Mouse (Mus musculus) forebrain, embryonic 11.5 days (tissue): ENCODE results near the gene Hist1h4k. TPM values are rescaled to one million over a fixed set of nuclear protein-coding genes. Genes with fewer than 3 reads are reported as not detected.
A peak's percentile ranks its signal among the peaks of the same experiment; 100 is the strongest.
"Not testable (repeated sequence)": the region's sequence is repeated elsewhere in the genome, so short reads cannot be mapped to it uniquely, and the experiment has no call there.

Experiments used
- ATAC-seq: fragments of 200-750 bp; cut with Nextera tagmentation; replicated peaks from 2 replicates; pipeline ENCODE4 v1.8.0; 2017; ENCODE audit warnings: moderate TSS enrichment; ENCODE audit not compliant: low FRiP score
- DNase-seq: peaks from one replicate; pipeline ENCODE4 v3.0.0-alpha.2; 2017; ENCODE audit warnings: low spot score
- H3K27ac ChIP-seq: fragments of 300-500 bp; sonication (generic); 2 replicates; pipeline ENCODE4 v1.5.1; 2014; ENCODE audit warnings: low read depth, low read length
- H3K27me3 ChIP-seq: fragments of 300-500 bp; sonication (generic); 2 replicates; pipeline ENCODE4 v1.6.1; 2014; ENCODE audit warnings: mild to moderate bottlenecking, low read length, mixed read lengths; ENCODE audit not compliant: control insufficient read depth, insufficient read depth
- H3K36me3 ChIP-seq: fragments of 300-500 bp; sonication (generic); 2 replicates; pipeline ENCODE4 v1.6.1; 2014; ENCODE audit warnings: mild to moderate bottlenecking, low read length, moderate library complexity, mixed read lengths; ENCODE audit not compliant: control insufficient read depth, insufficient read depth
- H3K4me1 ChIP-seq: fragments of 300-500 bp; sonication (generic); replicated peaks from 2 replicates; pipeline ENCODE4 v1.6.1; 2014; ENCODE audit warnings: low read length, mixed read lengths; ENCODE audit not compliant: control insufficient read depth, insufficient read depth
- H3K4me2 ChIP-seq: fragments of 300-500 bp; sonication (generic); 2 replicates; pipeline ENCODE4 v1.6.1; 2014; ENCODE audit warnings: low read depth, mild to moderate bottlenecking, low read length, moderate library complexity, mixed read lengths; ENCODE audit not compliant: severe bottlenecking
- H3K4me3 ChIP-seq: fragments of 300-500 bp; sonication (generic); 2 replicates; pipeline ENCODE4 v1.5.1; 2014; ENCODE audit warnings: low read depth, low read length
- H3K9ac ChIP-seq: fragments of 300-500 bp; sonication (generic); 2 replicates; pipeline ENCODE4 v1.6.1; 2014; ENCODE audit warnings: low read length
- H3K9me3 ChIP-seq: fragments of 300-500 bp; sonication (generic); 2 replicates; pipeline ENCODE4 v1.6.1; 2016; ENCODE audit warnings: low read length, mixed read lengths; ENCODE audit not compliant: control insufficient read depth
- WGBS: fragments of 180-500 bp; shearing (Covaris S2); extraction: QIAGEN DNeasy Blood & Tissue Kit; methylation state at CpG from one replicate; pipeline ENCODE4 v1.1.7; 2014; 5-methylcytosine and 5-hydroxymethylcytosine counted together
- polyA plus RNA-seq: library from polyadenylated mRNA; unstranded; fragments of >200 nt; fragmentation: Nextera tagmentation; extraction: Ambion mirVana; gene quantifications from 2 replicates; pipeline ENCODE4 v1.2.1, GENCODE M21; 2014

The Hist1h4k gene
- polyA plus RNA-seq, 1 experiment from 2014 or later: 4.4 TPM

DNA sequence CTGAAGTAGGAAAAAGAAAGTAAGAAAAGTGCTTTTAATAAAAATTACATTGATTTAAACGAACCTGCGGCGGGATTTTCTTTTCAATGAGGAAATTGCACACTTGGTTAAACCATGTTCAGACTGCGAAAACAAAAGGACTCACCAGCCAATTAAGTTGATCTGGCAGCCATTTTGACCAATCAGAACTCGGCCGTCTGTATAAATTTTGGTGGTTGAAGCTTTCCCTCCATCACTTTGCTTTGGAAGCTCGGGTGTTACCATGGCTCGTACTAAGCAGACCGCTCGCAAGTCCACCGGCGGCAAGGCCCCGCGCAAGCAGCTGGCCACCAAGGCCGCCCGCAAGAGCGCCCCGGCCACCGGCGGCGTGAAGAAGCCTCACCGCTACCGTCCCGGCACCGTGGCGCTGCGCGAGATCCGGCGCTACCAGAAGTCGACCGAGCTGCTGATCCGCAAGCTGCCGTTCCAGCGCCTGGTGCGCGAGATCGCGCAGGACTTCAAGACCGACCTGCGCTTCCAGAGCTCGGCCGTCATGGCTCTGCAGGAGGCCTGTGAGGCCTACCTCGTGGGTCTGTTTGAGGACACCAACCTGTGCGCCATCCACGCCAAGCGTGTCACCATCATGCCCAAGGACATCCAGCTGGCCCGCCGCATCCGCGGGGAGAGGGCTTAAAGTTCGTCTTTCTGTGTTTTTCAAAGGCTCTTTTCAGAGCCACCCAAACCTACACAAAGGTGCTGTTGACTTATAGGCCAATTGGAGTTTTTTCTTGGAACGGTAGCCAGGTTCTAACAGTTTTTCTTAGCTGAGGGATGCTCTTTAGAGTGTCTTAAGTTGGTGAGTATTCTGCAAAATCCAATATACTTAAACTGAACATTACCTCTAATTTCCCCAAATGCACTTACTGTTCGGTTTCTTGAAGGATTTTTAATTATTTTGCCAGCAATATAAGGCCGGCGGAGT is 32.6 kb downstream of the Hist1h4k start, which contains the start of gene Hist1h3h:
Gene Hist1h3h (plus strand): TSS at position 263 of the 961 bp plus-strand sequence.
- under 1% methylated on average over 25 of the region's 56 CpGs for WGBS
- H3K4me1 ChIP-seq, H3K36me3 ChIP-seq, H3K9me3 ChIP-seq, H3K27me3 ChIP-seq: not testable (repeated sequence)
- peak within 1 kb of the TSS; percentile 84 for H3K4me2 ChIP-seq
- H3K4me3 ChIP-seq: peak within 1 kb of the TSS; percentile 46
- peak; percentile 89 for DNase-seq
- peak within 1 kb of the TSS; percentile 79 for H3K9ac ChIP-seq
- peak; percentile 52 for ATAC-seq
- peak within 1 kb of the TSS; percentile 98 for H3K27ac ChIP-seq

DNA sequence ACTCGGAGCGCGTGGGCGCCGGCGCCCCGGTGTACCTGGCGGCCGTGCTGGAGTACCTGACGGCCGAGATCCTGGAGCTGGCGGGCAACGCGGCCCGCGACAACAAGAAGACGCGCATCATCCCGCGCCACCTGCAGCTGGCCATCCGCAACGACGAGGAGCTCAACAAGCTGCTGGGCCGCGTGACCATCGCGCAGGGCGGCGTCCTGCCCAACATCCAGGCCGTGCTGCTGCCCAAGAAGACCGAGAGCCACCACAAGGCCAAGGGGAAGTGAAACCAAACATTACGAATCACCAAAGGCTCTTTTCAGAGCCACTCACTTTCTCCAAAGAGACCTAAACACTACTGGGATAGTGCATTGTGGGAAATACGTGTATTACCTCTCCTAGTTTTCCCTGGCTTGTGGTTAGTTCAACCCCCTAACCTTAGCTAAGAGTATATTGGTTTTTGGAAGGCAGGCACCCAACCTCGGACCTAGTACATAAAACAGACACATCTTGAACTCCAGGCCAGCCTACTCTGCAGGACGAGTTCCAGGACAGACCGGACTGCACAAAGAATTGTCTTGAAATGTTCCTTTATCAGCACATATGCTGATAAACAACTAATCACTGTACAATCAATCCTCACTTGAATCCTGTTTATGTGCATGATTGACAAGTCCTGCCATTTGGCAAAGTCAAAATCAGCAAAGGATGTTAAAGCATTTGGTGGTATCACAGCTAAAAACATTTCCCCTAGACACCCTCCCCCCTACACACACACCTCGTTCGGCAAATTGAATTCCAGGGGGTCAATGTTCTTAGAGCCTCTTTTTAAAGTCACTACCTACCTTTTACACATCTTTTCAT is 33.5 kb downstream of the Hist1h4k start:
- peak overlapping the region; percentile 98 for H3K27ac ChIP-seq
- peak overlapping the region; percentile 44 for H3K4me3 ChIP-seq
- under 1% methylated on average over 9 of the region's 38 CpGs for WGBS
- H3K9me3 ChIP-seq, H3K36me3 ChIP-seq, H3K4me1 ChIP-seq, H3K27me3 ChIP-seq: not testable (repeated sequence)
- H3K4me2 ChIP-seq: peak overlapping the region; percentile 84
- H3K9ac ChIP-seq: peak overlapping the region; percentile 79
- peak; percentile 70 for DNase-seq
- ATAC-seq: peak; percentile 13

DNA sequence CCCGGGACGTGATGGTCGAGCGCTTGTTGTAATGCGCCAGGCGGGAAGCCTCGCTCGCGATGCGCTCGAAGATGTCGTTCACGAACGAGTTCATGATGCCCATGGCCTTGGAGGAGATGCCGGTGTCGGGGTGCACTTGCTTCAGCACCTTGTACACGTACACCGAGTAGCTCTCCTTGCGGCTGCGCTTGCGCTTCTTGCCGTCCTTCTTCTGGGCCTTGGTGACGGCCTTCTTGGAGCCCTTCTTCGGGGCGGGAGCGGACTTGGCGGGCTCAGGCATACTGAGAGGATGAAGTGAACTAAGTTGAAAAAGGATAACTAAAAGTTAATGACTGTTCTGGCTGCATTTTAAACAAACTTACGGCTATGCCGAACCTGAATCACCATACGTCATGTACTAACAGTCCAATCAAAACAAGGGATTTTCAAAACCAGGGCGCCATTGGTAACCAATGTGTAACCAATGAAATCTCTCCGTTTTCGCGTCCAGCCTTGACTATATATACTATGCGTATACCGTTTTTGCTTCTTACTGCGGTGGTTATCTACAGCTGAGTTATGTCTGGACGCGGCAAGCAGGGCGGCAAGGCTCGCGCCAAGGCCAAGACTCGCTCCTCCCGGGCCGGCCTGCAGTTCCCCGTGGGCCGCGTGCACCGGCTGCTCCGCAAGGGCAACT is 34.3 kb downstream of the Hist1h4k start, which contains the start of the genes Hist1h2bl and Hist1h2ai:
Gene Hist1h2bl (minus strand): TSS at position 280 of the 676 bp plus-strand sequence.
Gene Hist1h2ai (plus strand): TSS at position 559 of the 676 bp plus-strand sequence.
- H3K9me3 ChIP-seq, H3K36me3 ChIP-seq, H3K4me1 ChIP-seq, H3K27me3 ChIP-seq: not testable (repeated sequence)
- Histone ChIP-seq H3K4me2 (peak within 1 kb of the TSS; percentile 84), H3K4me3 (peak within 1 kb of the TSS; percentile 44), H3K9ac (peak within 1 kb of the TSS; percentile 79), H3K27ac (peak within 1 kb of the TSS; percentile 98)
- peak; percentile 87 for DNase-seq
- 0% methylated on average over 29 of the region's 50 CpGs for WGBS
- ATAC-seq: peak; percentile 94

DNA sequence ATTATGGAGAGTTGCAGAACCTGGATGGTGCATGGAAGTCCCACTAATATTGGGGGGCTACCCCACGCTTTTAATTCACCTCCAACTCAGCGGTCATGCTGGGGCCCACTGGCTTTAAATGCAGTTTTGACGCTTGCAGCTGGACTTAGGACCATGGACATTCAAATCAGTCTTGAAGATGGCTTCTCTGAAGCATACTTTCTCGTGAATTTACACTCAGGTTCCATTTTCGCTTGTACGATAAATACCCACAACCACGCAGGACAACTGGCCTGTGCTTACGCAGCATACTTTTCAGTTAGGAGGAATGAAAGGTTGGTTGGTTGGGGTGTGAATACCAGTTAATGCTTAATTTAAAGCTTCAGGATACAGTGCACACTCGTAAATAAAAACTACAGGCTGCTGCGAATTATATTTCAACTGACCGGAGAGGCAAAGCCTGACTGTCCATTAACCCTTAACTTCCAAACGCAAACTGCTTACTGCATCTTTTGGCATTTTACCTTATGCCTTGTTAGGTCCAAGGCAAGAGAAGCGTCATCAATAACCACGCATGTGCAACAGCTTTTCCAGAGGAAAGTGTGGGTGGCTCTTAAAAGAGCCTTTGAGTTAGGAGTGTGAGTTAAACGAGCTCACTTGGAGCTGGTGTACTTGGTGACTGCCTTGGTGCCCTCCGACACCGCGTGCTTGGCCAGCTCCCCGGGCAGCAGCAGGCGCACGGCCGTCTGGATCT is 35.0 kb downstream of the Hist1h4k start:
- peak overlapping the region; percentile 63 for H3K4me2 ChIP-seq
- H3K4me3 ChIP-seq: peak overlapping the region; percentile 44
- H3K9ac ChIP-seq: peak overlapping the region; percentile 78
- ATAC-seq (no peak), DNase-seq (peak; percentile 66)
- H3K27me3 ChIP-seq: no peaks in the 10 kb centered on the region
- H3K36me3 ChIP-seq: no peaks in the 10 kb centered on the region
- no peaks in the 10 kb centered on the region; the same call in 1 of the 2 replicates for H3K4me1 ChIP-seq
- WGBS: 2% methylated on average over 21 of the region's 22 CpGs
- H3K27ac ChIP-seq: peak overlapping the region; percentile 98
- H3K9me3 ChIP-seq: no peaks in the 10 kb centered on the region

DNA sequence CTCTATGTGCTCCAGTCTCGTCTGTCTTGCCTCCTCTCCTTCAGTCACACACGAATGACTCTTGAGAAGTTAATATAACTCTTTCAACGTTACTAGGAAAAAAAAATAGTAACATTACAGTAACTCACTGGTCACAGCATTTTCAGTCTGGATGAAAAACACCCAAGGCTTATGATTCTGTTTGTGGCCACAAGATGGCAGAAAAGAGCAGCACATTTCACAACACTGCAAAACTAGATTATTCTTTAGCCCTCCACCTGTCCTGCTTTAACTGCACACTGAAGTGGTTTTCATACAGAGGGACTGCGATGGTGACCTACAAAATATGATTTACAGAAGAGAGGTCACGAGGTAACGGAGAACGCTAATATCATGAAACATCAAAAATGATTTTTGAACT is 35.6 kb downstream of the Hist1h4k start:
- peak overlapping the region; percentile 44 for H3K4me3 ChIP-seq
- H3K27ac ChIP-seq: peak overlapping the region; percentile 98
- H3K9ac ChIP-seq: peak overlapping the region; percentile 78
- peak overlapping the region; percentile 63 for H3K4me2 ChIP-seq
- 1% methylated on average over 7 of the region's 7 CpGs for WGBS
- H3K9me3 ChIP-seq: no peaks in the 10 kb centered on the region
- ATAC-seq (no peak), DNase-seq (peak; percentile 63)
- no peaks in the 10 kb centered on the region; the same call in 1 of the 2 replicates for H3K4me1 ChIP-seq
- H3K36me3 ChIP-seq: no peaks in the 10 kb centered on the region
- no peaks in the 10 kb centered on the region for H3K27me3 ChIP-seq

DNA sequence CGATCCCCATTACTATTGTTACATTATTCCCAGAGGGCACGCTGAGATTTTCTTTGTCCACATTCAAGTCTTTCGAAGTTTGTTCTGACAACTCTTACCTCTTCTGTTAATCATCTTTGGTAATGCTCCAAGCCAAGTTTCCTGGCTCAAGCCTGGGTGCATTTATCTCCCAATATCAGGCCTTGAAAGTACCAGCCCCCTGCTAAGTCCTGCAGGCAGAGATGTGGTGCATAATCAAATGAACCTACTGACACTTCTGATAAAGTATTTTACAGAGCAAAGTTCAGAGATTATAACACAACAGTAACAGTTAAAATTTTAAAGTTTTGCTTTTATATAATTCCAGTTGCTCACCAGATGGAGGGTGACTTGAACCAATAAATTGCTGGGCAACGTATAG is 38.6 kb downstream of the Hist1h4k start:
- peak overlapping the region; percentile 64; the same call in 1 of the 2 replicates for H3K4me2 ChIP-seq
- WGBS: 32% methylated on average over 4 of the region's 4 CpGs
- no peaks in the 10 kb centered on the region; the same call in 1 of the 2 replicates for H3K4me1 ChIP-seq
- no peaks in the 10 kb centered on the region for H3K36me3 ChIP-seq
- DNase-seq (no peak), ATAC-seq (no peak)
- peak overlapping the region; percentile 58 for H3K9ac ChIP-seq
- no peaks in the 10 kb centered on the region for H3K9me3 ChIP-seq
- H3K27me3 ChIP-seq: no peaks in the 10 kb centered on the region
- peak overlapping the region; percentile 44; the same call in 1 of the 2 replicates for H3K4me3 ChIP-seq
- no peak overlapping the region for H3K27ac ChIP-seq

DNA sequence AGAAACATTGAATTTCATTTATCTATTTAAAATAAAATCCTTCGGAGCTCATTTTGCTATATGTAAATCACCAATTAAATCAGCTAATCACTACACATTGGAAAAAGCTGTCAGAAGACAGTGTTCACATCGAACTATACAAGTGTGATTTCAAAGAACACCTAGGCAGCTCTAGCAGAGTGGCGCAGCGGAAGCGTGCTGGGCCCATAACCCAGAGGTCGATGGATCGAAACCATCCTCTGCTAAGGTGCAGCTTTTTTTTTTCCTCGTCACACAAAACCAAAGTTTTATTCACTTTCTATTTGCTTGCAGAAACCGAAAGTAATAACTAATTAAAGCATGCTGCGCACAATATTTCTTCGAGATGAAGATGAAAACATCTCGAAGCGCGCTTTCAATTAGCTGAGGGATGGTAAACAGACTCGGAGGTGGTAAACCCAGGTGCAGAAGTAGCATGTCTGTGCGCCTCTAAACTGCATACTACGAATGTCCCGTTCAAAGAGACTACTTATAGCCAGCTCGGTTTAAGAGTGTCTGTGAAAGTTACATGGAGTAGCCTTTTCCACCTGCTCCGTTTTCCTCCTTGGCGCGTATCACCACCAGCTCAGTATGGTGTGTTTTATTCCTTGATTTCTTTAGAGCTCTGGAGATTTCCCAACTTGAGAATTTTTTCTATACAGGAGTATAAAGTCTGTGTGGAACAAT is 39.3 kb downstream of the Hist1h4k start:
- peak; percentile 81 for ATAC-seq
- no peaks in the 10 kb centered on the region for H3K9me3 ChIP-seq
- H3K4me2 ChIP-seq: peak overlapping the region; percentile 64
- H3K4me3 ChIP-seq: peak overlapping the region; percentile 44
- no peaks in the 10 kb centered on the region for H3K36me3 ChIP-seq
- WGBS: 3% methylated on average over 22 of the region's 22 CpGs
- peak overlapping the region; percentile 58 for H3K9ac ChIP-seq
- no peak overlapping the region for H3K27ac ChIP-seq
- no peaks in the 10 kb centered on the region for H3K27me3 ChIP-seq
- H3K4me1 ChIP-seq: no peaks in the 10 kb centered on the region; the same call in 1 of the 2 replicates
- peak; percentile 85 for DNase-seq
